Mouse (Mus musculus) heart, embryonic 15.5 days (tissue): ENCODE data around the gene Mxd4. TPM values are rescaled to one million over a fixed set of nuclear protein-coding genes. Genes with fewer than 3 reads are reported as not detected.
A peak's percentile ranks its signal among the peaks of the same experiment; 100 is the strongest.

Source experiments
- ATAC-seq: fragments of 200-750 bp; cut with Nextera tagmentation; replicated peaks from 2 replicates; pipeline ENCODE4 v1.8.0; 2017; ENCODE audit warnings: low read depth, moderate TSS enrichment; ENCODE audit not compliant: insufficient number of reproducible peaks, insufficient read depth, low FRiP score
- H3K27ac ChIP-seq: fragments of 300-500 bp; sonication (generic); 2 replicates; pipeline ENCODE4 v1.5.1; 2015; ENCODE audit warnings: mild to moderate bottlenecking, inconsistent platforms
- H3K27me3 ChIP-seq: fragments of 300-500 bp; sonication (generic); 2 replicates; pipeline ENCODE4 v1.6.1; 2015; ENCODE audit warnings: inconsistent platforms
- H3K36me3 ChIP-seq: fragments of 300-500 bp; sonication (generic); 2 replicates; pipeline ENCODE4 v1.6.1; 2015; ENCODE audit warnings: mild to moderate bottlenecking, inconsistent platforms
- H3K4me1 ChIP-seq: fragments of 300-500 bp; sonication (generic); replicated peaks from 2 replicates; pipeline ENCODE4 v1.6.1; 2015; ENCODE audit warnings: inconsistent platforms
- H3K4me2 ChIP-seq: fragments of 300-500 bp; sonication (generic); 2 replicates; pipeline ENCODE4 v1.6.1; 2015; ENCODE audit warnings: inconsistent platforms, mild to moderate bottlenecking, moderate library complexity
- H3K4me3 ChIP-seq: fragments of 300-500 bp; sonication (generic); 2 replicates; pipeline ENCODE4 v1.5.1; 2015; ENCODE audit warnings: mild to moderate bottlenecking, inconsistent platforms
- H3K9ac ChIP-seq: fragments of 300-500 bp; sonication (generic); 2 replicates; pipeline ENCODE4 v1.6.1; 2015; ENCODE audit warnings: mild to moderate bottlenecking, inconsistent platforms
- H3K9me3 ChIP-seq: fragments of 300-500 bp; sonication (generic); replicated peaks from 2 replicates; pipeline ENCODE4 v1.6.1; 2016; ENCODE audit warnings: inconsistent platforms
- WGBS: fragments of 180-500 bp; shearing (Covaris S2); methylation state at CpG from one replicate; pipeline ENCODE4 v1.1.7; 2015; ENCODE audit warnings: mixed read lengths; 5-methylcytosine and 5-hydroxymethylcytosine counted together
- polyA plus RNA-seq: library from polyadenylated mRNA; unstranded; fragments of >200 nt; fragmentation: Nextera tagmentation; extraction: Ambion mirVana; gene quantifications from 2 replicates; pipeline ENCODE4 v1.2.1, GENCODE M21; 2015

Gene Mxd4
- polyA plus RNA-seq, 1 experiment from 2014 or later: 22.3 TPM

DNA sequence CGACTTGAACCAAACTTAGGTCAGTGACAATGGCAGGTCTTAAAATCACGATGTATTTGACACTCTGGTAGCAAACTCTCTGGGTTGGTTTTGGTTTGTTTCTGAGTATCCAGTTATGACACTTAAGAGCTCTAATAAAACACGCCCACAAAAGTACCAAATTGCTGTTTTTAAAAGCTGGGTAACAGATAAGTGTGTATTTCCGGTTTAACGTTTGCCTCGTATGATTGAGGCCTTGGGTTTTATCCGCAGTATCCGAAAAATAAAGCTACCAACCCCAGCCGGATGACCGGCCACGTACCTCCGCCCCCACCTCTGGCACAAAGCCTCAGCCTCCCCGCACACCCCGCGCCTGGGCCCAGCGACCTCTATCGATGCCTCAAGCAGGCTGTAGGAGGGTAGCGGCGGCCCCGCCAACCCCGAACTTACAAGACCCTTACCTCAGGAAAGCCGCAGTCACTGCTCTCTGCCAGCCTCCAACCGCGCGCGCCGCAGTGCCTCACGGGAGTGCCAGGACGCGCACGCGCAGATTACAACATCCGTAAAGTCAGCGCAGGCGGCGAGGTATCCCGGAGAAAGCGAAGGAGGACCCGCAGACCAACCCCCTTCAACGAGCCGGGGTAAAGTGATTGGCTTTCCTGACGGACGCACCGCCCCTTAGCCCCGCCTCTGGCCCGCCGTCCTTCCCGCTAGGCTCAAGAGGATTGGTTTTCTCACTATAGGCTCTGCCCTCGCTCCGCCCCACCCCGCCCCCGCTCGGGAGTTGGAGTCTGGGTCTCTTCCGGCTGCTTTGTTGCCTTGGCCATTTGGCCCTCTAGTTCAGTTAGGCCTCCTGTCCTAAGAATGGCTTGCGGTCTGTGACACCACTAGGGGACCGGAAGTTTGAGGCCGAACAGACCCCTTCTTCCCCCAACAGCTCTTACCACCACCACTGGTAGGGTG, 18.3 kb downstream of the Mxd4 start, which contains the start of the genes Poln and Haus3:
TSS of gene Poln (minus strand) at position 499 of the 942 bp plus-strand sequence.
TSS of gene Haus3 (minus strand) at position 578 of the 942 bp plus-strand sequence.
- ATAC-seq: peak; percentile 100
- H3K9ac ChIP-seq: peak within 1 kb of the TSS; percentile 85
- H3K4me3 ChIP-seq: peak within 1 kb of the TSS; percentile 74
- peak within 1 kb of the TSS; percentile 88 for H3K27ac ChIP-seq
- peaks cover 9% of the 10 kb centered on the region for H3K36me3 ChIP-seq
- no peaks in the 10 kb centered on the region for H3K9me3 ChIP-seq
- H3K27me3 ChIP-seq: no peaks in the 10 kb centered on the region
- H3K4me1 ChIP-seq: peaks cover 17% of the 10 kb centered on the region
- WGBS: under 1% methylated on average over 57 of the region's 57 CpGs
- H3K4me2 ChIP-seq: peak within 1 kb of the TSS; percentile 72

DNA sequence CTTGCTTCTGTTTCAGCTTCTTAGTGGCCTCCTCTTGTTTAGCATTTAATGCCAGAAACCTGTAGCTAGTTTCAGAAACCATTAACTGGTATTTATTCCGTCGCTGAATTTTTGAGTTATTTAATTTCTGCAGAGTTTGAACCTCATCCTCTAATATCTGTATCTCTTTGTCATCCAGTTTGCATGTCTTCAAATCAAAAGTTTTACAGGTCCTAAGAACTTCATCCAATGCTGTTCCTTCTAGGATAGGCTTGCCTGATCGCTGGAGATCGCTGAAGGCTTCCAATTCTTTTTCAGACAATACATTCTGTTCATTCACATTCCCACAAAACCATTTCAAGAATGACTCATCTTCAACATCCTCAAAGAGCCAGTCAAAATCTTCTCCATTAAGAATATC, 19.7 kb downstream of the Mxd4 start:
- Histone ChIP-seq H3K4me1 (peaks cover 17% of the 10 kb centered on the region), H3K9ac (no peak overlapping the region), H3K4me3 (no peak overlapping the region), H3K9me3 (no peaks in the 10 kb centered on the region), H3K27ac (no peak overlapping the region), H3K36me3 (peaks cover 4% of the 10 kb centered on the region), H3K4me2 (peak overlapping the region; percentile 18; the same call in 1 of the 2 replicates), H3K27me3 (no peaks in the 10 kb centered on the region)
- no peak for ATAC-seq
- WGBS: 83% methylated on average over 4 of the region's 4 CpGs

DNA sequence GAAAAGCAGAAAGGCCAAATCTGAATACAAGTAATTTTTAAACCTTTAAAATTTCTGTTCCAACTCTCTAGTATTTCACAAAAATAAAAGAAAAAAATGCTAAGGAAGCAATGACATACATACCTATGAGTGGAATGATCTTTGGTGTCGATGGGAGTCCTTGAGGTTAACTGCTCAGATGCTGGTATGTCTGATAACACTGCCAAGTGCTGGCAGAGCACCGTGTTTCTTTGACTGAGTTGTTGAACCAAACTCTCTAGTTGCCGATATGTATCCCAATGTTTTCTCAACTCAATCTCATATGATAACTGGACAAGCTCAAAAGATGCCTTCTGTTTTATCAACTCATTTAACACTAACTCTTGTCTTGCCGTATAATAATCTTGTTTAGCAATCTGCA, 21.7 kb downstream of the Mxd4 start:
- no peaks in the 10 kb centered on the region for H3K9me3 ChIP-seq
- no peak overlapping the region for H3K9ac ChIP-seq
- peaks cover 17% of the 10 kb centered on the region for H3K4me1 ChIP-seq
- ATAC-seq: no peak
- H3K27me3 ChIP-seq: no peaks in the 10 kb centered on the region
- no peak overlapping the region for H3K27ac ChIP-seq
- no peak overlapping the region for H3K4me2 ChIP-seq
- peaks cover 4% of the 10 kb centered on the region for H3K36me3 ChIP-seq
- H3K4me3 ChIP-seq: no peak overlapping the region
- 29% methylated on average over 4 of the region's 4 CpGs for WGBS

- no peak overlapping the region for H3K4me2 ChIP-seq
Measured at GRCm38 (mm10) chr5:34148476-34148875, 39.0 kb downstream of the Mxd4 start.

DNA sequence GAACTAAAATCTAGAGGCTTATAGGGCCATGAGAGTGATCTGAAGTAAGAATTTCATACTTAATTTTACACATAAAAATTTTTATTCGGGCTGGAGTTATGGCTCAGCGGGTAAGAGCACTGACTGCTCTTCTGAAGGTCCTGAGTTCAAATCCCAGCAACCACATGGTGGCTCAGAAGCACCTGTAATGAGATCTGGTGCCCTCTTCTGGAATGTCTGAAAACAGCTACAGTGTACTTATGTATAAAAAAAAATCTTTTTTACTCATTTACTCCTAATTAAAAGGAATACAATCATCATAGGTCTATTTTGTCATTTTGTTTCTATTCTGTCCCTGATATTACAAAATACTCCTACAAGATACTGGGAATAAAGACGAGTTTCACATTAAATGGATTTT, 40.0 kb downstream of the Mxd4 start:
- Histone ChIP-seq H3K27me3 (no peaks in the 10 kb centered on the region), H3K9me3 (no peaks in the 10 kb centered on the region), H3K9ac (no peak overlapping the region), H3K4me1 (no peaks in the 10 kb centered on the region), H3K4me2 (no peak overlapping the region), H3K4me3 (no peak overlapping the region), H3K27ac (no peak overlapping the region), H3K36me3 (no peaks in the 10 kb centered on the region)
- WGBS: 87% methylated on average over 3 of the region's 3 CpGs
- no peak for ATAC-seq

More at GRCm38 (mm10) chr5:34148476-34148875, 39.0 kb downstream of the Mxd4 start:
- H3K27me3 ChIP-seq: no peaks in the 10 kb centered on the region
- H3K9me3 ChIP-seq: no peaks in the 10 kb centered on the region
- no peaks in the 10 kb centered on the region for H3K36me3 ChIP-seq
- H3K4me3 ChIP-seq: no peak overlapping the region
- H3K9ac ChIP-seq: no peak overlapping the region
- no peak overlapping the region for H3K27ac ChIP-seq
- no peak for ATAC-seq
- no peaks in the 10 kb centered on the region for H3K4me1 ChIP-seq

GRCm38 (mm10) chr5:34139751-34140150, 47.8 kb downstream of the Mxd4 start:
- Histone ChIP-seq H3K4me2 (no peak overlapping the region), H3K9ac (no peak overlapping the region), H3K4me1 (no peaks in the 10 kb centered on the region), H3K27me3 (no peaks in the 10 kb centered on the region), H3K4me3 (no peak overlapping the region), H3K36me3 (no peaks in the 10 kb centered on the region), H3K27ac (no peak overlapping the region), H3K9me3 (no peaks in the 10 kb centered on the region)
- 3% methylated on average over 1 of the region's 1 CpGs for WGBS
- ATAC-seq: no peak

DNA sequence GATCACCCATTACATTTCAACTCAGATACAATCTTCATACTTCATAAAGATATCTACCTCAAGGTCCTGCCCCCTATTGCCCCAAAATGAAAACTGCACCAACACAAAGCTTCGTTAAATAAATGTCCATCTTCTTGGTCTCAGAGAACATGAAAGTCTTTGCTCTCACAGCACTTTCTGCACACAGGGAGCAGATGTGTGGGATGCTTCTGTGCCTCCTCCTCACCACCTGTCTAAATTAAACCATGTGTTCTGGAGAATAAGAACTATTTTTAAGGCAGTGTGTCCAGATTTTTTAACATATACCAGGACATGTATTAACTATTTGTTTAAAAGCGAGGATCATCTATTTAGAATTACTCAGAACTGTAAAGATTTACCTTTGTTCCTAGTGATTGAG, 54.8 kb downstream of the Mxd4 start:
- WGBS: 56% methylated on average over 2 of the region's 2 CpGs
- no peak overlapping the region for H3K27ac ChIP-seq
- no peaks in the 10 kb centered on the region for H3K36me3 ChIP-seq
- no peaks in the 10 kb centered on the region for H3K9me3 ChIP-seq
- H3K4me3 ChIP-seq: no peak overlapping the region
- H3K27me3 ChIP-seq: no peaks in the 10 kb centered on the region
- ATAC-seq: no peak
- H3K4me2 ChIP-seq: no peak overlapping the region
- no peak overlapping the region for H3K9ac ChIP-seq
- H3K4me1 ChIP-seq: no peaks in the 10 kb centered on the region

DNA sequence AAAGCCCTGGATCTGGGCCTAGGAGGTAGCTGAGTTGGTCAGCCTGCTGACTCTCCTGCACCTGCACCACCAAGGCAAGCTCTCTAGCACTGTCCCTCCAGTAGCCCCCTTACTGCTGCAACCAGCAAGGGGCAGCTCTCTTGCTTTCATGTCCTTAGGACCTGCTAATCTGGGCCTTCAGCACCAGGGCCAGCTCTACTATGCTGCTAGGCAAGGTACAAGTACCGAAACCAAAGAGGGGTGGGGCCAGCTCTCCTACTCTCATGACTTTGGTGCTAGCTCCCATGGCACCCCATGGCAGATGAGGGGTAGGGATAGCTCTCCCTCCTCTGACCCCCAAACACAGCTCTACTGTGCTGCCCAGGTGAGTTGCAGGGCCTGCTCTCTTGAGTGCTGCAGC, 63.4 kb downstream of the Mxd4 start:
- Histone ChIP-seq H3K9ac (no peak overlapping the region), H3K27ac (no peak overlapping the region), H3K4me3 (no peak overlapping the region), H3K4me2 (no peak overlapping the region), H3K4me1 (no peaks in the 10 kb centered on the region), H3K36me3 (no peaks in the 10 kb centered on the region), H3K9me3 (no peaks in the 10 kb centered on the region), H3K27me3 (no peaks in the 10 kb centered on the region)
- ATAC-seq: no peak
- WGBS: 0% methylated on average over 1 of the region's 1 CpGs

Other genes starting within 250 kb of the Mxd4 start
- gene Gm1673, start 204.3 kb downstream of the Mxd4 start, polyA plus RNA-seq: 52.9 and 54.1 TPM in 2 replicates
- 0.47 and 0.70 TPM in 2 replicates for gene Nat8l, start 191.7 kb downstream of the Mxd4 start, polyA plus RNA-seq
- gene Poln, start 18.3 kb downstream of the Mxd4 start, polyA plus RNA-seq: 0.45 and 0.52 TPM in 2 replicates
- gene Haus3, start 18.2 kb downstream of the Mxd4 start, polyA plus RNA-seq: 21.2 and 22.1 TPM in 2 replicates
- 0.23 and 0.89 TPM in 2 replicates for gene Zfyve28, start 100.7 kb upstream of the Mxd4 start, polyA plus RNA-seq
- gene Cfap99, start 100.9 kb upstream of the Mxd4 start, polyA plus RNA-seq: 0.08 TPM in 1 of 2 replicates, not detected in the other
- gene Rnf4, start 148.6 kb upstream of the Mxd4 start, polyA plus RNA-seq: 88.5 and 112 TPM in 2 replicates
- 7.7 and 8.5 TPM in 2 replicates for gene Fam193a, start 182.2 kb upstream of the Mxd4 start, polyA plus RNA-seq